Mouse (Mus musculus): ENCODE results near the gene Muc20. TPM values are rescaled to one million over a fixed set of nuclear protein-coding genes. Genes with fewer than 3 reads are reported as not detected.

Muc20 gene
- 3.3 and 4.6 TPM in 2 replicates for polyA plus RNA-seq (2012; rRNA removed)

DNA sequence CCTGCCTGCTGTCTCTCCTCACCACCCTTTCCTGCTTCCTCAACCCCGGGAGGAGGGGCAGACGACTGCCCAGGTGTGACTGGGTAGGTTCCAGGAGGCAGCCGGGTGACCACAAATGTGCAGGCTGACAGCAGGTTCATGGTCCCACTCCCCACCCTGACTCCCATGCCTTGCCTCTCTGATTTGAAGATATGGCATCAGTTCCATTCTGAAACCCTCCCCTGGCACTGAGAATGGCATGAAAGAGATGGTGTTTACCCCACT is at the start of gene Muc20:
TSS of gene Muc20 (minus strand) at position 10 of the 264 bp plus-strand sequence.

DNA sequence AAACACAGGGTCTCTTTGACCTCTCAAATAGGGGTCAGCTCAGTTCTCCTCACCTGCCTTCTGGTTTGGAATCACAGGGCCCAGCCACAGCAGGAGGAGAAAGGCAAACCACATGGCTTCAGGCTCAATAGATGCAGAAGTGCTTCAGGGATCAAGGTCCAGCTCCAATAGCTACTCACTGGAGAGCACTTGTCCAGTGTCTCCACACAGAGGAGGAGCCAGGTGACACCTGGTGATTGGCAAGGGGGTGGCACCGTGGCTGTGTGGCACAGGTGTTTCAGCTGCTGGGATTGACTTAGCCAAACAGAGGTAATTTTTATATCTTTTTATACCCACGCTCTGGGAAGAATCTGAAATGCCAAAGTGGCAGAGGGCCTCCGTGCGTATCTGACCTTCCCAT is 13.1 kb upstream of the Muc20 start, which contains the start of gene Smbd1:
TSS of gene Smbd1 (minus strand) at position 157 of the 400 bp plus-strand sequence.

DNA sequence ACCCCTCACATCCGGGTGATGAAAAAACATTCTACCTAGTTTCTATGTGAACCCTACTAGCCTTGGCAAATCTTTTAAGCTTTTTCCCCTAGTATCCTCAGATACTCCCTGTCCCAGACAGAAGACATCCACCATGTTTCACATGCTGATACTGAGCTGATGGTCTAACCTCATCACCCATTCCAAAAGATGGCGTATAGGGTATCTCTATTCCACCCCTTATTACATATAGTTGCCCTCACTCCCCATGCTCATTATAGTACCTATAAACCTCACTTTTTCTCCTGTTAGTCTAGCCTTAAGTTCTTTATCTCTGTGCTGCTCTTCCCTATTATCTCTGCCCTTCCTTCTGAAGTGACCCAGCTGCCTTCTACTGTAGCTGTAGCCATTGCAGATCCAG is 61.6 kb downstream of the Muc20 start, which contains the start of gene Muc4:
TSS of gene Muc4 (plus strand) at position 301 of the 400 bp plus-strand sequence.

Other genes with a start within 250 kb of the Muc20 start
- gene Tfrc, start 188.5 kb downstream of the Muc20 start, polyA plus RNA-seq (2012; rRNA removed), result 2.2 TPM in 2 replicates
- gene Tnk2, start 153.6 kb downstream of the Muc20 start, polyA plus RNA-seq (2012; rRNA removed), result 145 and 152 TPM in 2 replicates
- 6.9 and 7.8 TPM in 2 replicates for gene Muc4, start 61.5 kb downstream of the Muc20 start, polyA plus RNA-seq (2012; rRNA removed)
- gene Smbd1, start 13.0 kb upstream of the Muc20 start, polyA plus RNA-seq (2012; rRNA removed), result not detected in 2 replicates
- gene Fyttd1, start 80.1 kb upstream of the Muc20 start, polyA plus RNA-seq (2012; rRNA removed), result 4.1 and 6.4 TPM in 2 replicates
- 41.4 and 43.9 TPM in 2 replicates for gene Rubcn, start 80.3 kb upstream of the Muc20 start, polyA plus RNA-seq (2012; rRNA removed)
- gene Lrch3, start 116.7 kb upstream of the Muc20 start, polyA plus RNA-seq (2012; rRNA removed), result 19.9 and 23.6 TPM in 2 replicates